Mouse (Mus musculus) heart, adult 18-20 months (tissue): Measurements from ENCODE around the gene Gm20517. TPM values are rescaled to one million over a fixed set of nuclear protein-coding genes. Genes with fewer than 3 reads are reported as not detected.
"Not testable (repeated sequence)": the region's sequence is repeated elsewhere in the genome, so short reads cannot be mapped to it uniquely, and the experiment has no call there.

Experiments
- DNase-seq, 2 experiments: peaks; one replicate each; pipeline ENCODE4 v3.0.0; 2021 to 2022; ENCODE audit warnings: mixed read lengths in 1 of 2
- total RNA-seq, 2 experiments: library from RNA; stranded (reverse); gene quantifications; 2 replicates each; pipeline ENCODE4 v1.2.3; 2021

The Gm20517 gene
- total RNA-seq, 2 experiments from 2014 or later: 1.9 to 3.4 TPM

GRCm38 (mm10) chr17:47596162-47596838, 15.1 kb upstream of the Gm20517 start:
- DNase-seq: peak in 1 of 2 experiments; percentile 42

DNA sequence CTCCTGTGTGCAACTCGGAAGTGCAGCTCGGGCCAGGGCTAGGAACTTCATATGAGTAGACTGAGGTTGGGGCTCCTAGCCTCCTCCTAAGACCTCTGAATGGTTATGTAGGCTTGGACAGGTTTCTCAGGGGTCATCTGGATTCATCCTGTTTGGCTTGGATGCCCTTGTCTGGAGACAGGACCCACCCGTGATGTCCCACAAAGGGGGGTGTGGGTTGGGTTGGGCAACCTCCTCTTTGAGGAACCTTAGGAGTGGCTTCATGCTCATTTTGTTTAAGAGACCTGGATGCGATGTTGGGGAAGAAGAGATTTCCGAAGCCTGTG, 14.6 kb upstream of the Gm20517 start:
- DNase-seq: peak in 1 of 2 experiments; percentile 34

DNA sequence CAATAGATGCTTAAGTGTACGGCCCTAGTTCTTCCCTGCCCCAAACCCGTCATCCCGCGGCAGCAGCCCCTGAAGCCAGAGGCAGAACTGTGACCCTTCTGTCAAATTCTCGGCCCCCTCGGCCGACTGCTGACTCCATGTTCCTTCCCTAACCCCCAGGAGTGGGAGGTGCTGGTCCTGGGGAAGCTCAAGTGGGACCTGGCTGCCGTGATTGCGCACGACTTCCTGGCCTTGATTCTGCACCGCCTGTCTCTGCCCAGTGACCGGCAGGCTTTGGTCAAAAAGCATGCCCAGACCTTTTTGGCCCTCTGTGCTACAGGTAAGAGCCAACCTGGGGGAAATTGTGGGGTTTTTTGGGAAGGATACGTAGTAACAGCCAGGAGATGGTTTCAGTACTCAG, 14.1 kb upstream of the Gm20517 start:
- no peak for DNase-seq

- DNase-seq: peak; percentile 47 to 59
These were observed 13.4 kb upstream of the Gm20517 start for GRCm38 (mm10) chr17:47597838-47598579.

- not testable (repeated sequence) for DNase-seq
These were observed 12.6 kb upstream of the Gm20517 start for GRCm38 (mm10) chr17:47598580-47599304.

DNA sequence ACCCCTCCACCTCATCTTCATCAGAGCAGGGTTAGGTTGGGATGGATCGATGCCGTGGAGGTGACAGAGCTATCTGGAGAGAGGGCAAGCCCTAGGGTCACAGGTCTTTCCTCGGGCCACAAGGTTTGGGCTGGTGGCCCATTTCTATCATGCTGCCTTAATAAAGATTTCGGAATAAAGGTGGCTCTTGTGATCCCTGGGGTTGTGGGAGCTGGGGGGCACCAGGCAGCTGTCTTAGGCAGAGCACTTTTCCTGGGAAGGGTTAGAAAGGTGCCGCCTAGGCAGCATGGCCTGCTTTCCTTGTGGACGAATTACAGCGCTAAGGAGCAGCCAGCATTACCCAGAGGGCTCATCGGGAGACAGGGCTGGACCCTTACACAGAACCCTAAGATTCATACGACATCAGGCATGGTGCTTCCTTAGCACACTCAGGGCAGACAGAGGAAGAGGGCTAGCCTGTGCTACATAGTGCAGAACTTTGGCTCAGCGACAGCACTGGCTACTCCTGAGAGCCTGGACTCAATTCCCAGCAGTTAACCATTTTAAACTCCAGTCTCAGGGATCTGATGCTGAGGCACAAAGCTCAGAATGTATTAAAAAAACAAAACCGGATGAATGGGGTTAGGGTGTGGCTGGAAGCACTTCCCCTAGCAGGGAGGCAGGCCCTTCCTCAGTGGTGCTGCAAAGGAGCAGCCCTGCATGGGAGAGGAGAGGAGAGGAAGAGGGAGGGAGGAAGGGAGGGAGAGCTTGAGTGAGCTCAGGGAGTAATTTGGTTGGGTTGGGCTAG, 11.7 kb upstream of the Gm20517 start:
- DNase-seq: peak; percentile 37 to 76

GRCm38 (mm10) chr17:47600601-47601388, 10.6 kb upstream of the Gm20517 start:
- DNase-seq: no peak

GRCm38 (mm10) chr17:47601389-47601755, 10.0 kb upstream of the Gm20517 start:
- DNase-seq: no peak

GRCm38 (mm10) chr17:47602289-47602688, 9.1 kb upstream of the Gm20517 start:
- DNase-seq: no peak

DNA sequence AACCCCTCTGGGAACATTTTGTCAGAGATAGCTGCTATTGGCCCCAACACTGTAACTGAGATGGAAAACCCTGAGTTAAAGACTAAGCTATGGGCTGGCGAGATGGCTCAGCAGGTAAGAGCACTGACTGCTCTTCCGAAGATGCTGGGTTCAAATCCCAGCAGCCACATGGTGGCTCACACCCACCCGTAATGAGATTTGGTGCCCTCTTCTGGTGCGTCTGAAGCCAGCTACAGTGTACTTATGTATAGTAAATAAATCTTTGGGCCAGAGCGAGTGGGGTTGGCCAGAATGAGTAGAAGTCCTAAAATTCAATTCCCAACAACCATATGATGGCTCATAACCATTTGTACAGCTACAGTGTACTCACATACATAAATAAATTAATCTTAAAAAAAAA, 5.2 kb upstream of the Gm20517 start:
- DNase-seq: no peak

GRCm38 (mm10) chr17:47609182-47609581, 2.2 kb upstream of the Gm20517 start:
- DNase-seq: no peak

DNA sequence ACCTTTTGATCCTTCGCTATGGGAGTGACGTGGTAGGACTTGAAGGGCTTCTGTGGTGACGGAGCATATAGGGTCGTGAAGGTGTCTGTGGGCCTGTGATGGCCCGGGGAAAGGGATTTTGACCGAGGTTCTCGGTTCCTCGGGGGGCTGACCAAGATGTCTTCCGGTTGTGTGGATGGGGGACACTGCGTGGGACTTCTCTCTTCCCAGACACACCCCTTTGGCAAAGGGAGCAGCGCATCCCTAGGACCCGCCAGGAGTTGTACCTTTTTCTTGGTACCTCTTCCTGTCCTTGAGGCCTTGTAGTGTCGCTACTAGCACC, 233 bp downstream of the Gm20517 start:
- DNase-seq: no peak

- DNase-seq: peak in 1 of 2 experiments; percentile 67
These were observed 2.6 kb downstream of the Gm20517 start for GRCm38 (mm10) chr17:47614018-47614417.

DNA sequence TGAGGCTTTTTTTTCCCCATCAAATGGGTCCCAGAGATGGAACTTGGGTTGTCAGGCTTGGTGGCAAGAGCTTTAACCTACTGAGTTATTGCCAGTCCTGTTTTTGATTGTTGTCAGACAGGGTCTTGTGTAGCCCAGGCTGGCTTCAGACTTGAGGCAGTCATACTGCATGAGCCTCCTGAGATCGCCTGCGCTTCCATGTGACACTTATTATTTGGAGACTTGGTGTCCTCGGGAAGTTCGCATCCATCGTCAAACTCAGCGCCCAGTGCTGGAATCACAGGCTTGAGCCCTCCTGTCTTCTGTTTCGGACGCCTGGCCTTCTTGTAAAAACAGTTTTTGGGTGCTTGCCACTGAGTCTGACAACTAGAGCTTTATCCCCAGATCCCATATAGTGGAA, 4.7 kb downstream of the Gm20517 start:
- no peak for DNase-seq

- DNase-seq: no peak
These were observed 5.3 kb downstream of the Gm20517 start for GRCm38 (mm10) chr17:47616652-47617051.

DNA sequence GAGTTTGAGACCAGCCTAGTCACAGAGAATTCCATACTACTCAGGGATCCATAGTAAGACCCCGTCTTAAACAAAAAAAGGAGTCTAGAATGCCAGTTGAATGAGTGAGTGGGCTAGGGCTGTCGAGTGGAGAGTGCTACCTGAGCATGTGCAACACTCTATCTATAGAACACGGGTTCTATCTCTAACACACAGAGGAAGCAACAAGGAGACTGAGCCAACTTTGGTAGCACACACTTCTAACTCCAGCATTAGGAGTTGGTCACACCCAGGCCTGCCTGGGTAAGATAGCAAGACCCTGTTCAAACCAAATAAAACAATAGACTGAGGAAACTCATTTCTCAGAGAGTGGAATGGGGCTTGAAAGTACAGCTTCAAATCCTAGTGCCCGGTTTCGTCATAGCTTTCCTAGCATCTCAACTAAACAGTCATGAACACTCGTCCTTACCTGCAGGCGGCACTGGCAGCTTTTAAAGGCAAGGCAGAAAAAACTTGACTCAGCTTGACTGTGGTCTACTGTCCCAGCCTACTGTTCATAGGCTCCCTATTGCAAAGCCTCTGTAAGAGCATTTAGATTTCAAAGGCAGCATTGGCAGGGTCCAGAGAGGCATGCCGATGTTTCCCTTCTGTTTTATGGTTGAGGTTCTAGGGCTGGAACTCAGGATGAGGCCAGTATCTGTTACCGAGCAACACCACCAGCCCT, 6.4 kb downstream of the Gm20517 start:
- no peak for DNase-seq

- DNase-seq: no peak
These were observed 7.3 kb downstream of the Gm20517 start for GRCm38 (mm10) chr17:47618556-47619311.

GRCm38 (mm10) chr17:47622912-47623554, 11.6 kb downstream of the Gm20517 start:
- no peak for DNase-seq

- not testable (repeated sequence) for DNase-seq
These were observed 13.2 kb downstream of the Gm20517 start for GRCm38 (mm10) chr17:47624572-47624971.

DNA sequence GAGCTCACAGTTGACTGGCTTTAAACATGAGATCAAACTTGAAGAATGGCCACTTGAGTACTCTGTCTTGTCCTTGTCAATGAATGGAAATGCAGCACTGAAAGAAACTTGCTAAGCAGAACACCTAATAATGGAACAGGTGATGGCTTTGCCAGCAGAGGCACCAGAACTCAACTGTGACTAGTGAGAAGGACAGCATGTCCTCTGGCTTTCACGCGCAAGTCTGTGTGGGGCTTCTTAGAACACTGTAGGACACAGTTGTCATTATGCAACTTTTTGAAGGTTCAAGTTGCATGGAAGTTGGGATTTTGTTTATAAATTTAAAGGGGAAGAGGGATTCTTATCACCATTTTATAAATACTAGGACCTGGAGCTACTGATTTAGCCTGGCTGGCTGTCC, 13.7 kb downstream of the Gm20517 start:
- DNase-seq: peak in 1 of 2 experiments; percentile 58
